Mouse (Mus musculus): ENCODE data around the gene Gtf3c4. TPM values are rescaled to one million over a fixed set of nuclear protein-coding genes. Genes with fewer than 3 reads are reported as not detected.

Gene Gtf3c4
- polyA plus RNA-seq, 1 experiment from 2014 or later, result 31.3 TPM

GRCm38 (mm10) chr2:28860678-28861423 lies 20.7 kb upstream of the Gtf3c4 start:
- Histone ChIP-seq H3K4me2 (ENCODE audit: low read depth, severe bottlenecking) (no peak overlapping the region), H3K9me3 (ENCODE audit: control insufficient read depth, low read length) (no peaks in the 10 kb centered on the region), H3K4me1 (ENCODE audit: control insufficient read depth, insufficient read depth, low read length) (no peaks in the 10 kb centered on the region), H3K36me3 (ENCODE audit: control insufficient read depth, insufficient read depth, low read length) (peaks cover 13% of the 10 kb centered on the region; the same call in 1 of the 2 replicates), H3K27me3 (ENCODE audit: control insufficient read depth, insufficient read depth, low read length) (no peaks in the 10 kb centered on the region), H3K4me3 (ENCODE audit: low read depth, low read length) (no peak overlapping the region), H3K9ac (ENCODE audit: low read length) (no peak overlapping the region), H3K27ac (replicated peaks; ENCODE audit: low read depth, low read length) (no peak overlapping the region)
- DNase-seq (ENCODE audit: low spot score), result no peak
- WGBS, result 94% methylated on average over 8 of the region's 8 CpGs
- no peak for ATAC-seq (ENCODE audit: insufficient number of reproducible peaks, low FRiP score, low TSS enrichment, low read depth)

- WGBS, result 93% methylated on average over 4 of the region's 4 CpGs
Observed at GRCm38 (mm10) chr2:28859303-28859702, 19.1 kb upstream of the Gtf3c4 start.

DNA sequence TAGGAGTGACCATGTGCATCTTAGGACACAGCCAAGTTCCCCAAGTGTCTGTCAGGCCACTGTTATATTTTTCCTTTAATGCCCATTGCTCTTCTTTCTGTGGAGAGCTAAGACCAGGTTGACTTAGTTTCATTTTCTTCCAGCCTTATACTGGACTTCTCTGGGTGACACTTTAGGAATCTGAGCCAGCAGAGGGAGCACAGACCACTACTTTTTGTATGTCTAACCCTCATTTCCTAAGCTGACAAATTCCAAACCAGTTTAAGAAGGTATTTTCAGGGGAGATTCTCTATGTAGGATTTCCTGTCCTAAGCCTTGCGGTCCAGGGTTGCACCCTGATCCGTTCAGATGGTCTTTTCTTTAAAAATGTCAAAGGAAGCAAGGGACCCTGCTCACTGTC lies 15.6 kb upstream of the Gtf3c4 start:
- DNase-seq (ENCODE audit: low spot score), result no peak
- WGBS, result 90% methylated on average over 2 of the region's 2 CpGs
- Histone ChIP-seq H3K9me3 (ENCODE audit: control insufficient read depth, low read length) (no peaks in the 10 kb centered on the region), H3K4me3 (ENCODE audit: low read depth, low read length) (no peak overlapping the region), H3K36me3 (ENCODE audit: control insufficient read depth, insufficient read depth, low read length) (peaks cover 12% of the 10 kb centered on the region; the same call in 1 of the 2 replicates), H3K27me3 (ENCODE audit: control insufficient read depth, insufficient read depth, low read length) (no peaks in the 10 kb centered on the region), H3K27ac (replicated peaks; ENCODE audit: low read depth, low read length) (no peak overlapping the region), H3K4me2 (ENCODE audit: low read depth, severe bottlenecking) (no peak overlapping the region), H3K4me1 (ENCODE audit: control insufficient read depth, insufficient read depth, low read length) (no peaks in the 10 kb centered on the region), H3K9ac (ENCODE audit: low read length) (no peak overlapping the region)
- no peak for ATAC-seq (ENCODE audit: insufficient number of reproducible peaks, low FRiP score, low TSS enrichment, low read depth)

More at GRCm38 (mm10) chr2:28859303-28859702, 19.1 kb upstream of the Gtf3c4 start:
- peaks cover 14% of the 10 kb centered on the region; the same call in 1 of the 2 replicates for H3K36me3 ChIP-seq (ENCODE audit: control insufficient read depth, insufficient read depth, low read length)
- no peak for ATAC-seq (ENCODE audit: insufficient number of reproducible peaks, low FRiP score, low TSS enrichment, low read depth)
- no peaks in the 10 kb centered on the region for H3K9me3 ChIP-seq (ENCODE audit: control insufficient read depth, low read length)
- H3K4me3 ChIP-seq (ENCODE audit: low read depth, low read length), result no peak overlapping the region
- H3K4me2 ChIP-seq (ENCODE audit: low read depth, severe bottlenecking), result no peak overlapping the region
- no peaks in the 10 kb centered on the region for H3K27me3 ChIP-seq (ENCODE audit: control insufficient read depth, insufficient read depth, low read length)
- no peak overlapping the region for H3K27ac ChIP-seq (replicated peaks; ENCODE audit: low read depth, low read length)
- no peak for DNase-seq (ENCODE audit: low spot score)
- H3K4me1 ChIP-seq (ENCODE audit: control insufficient read depth, insufficient read depth, low read length), result no peaks in the 10 kb centered on the region
- H3K9ac ChIP-seq (ENCODE audit: low read length), result no peak overlapping the region

DNA sequence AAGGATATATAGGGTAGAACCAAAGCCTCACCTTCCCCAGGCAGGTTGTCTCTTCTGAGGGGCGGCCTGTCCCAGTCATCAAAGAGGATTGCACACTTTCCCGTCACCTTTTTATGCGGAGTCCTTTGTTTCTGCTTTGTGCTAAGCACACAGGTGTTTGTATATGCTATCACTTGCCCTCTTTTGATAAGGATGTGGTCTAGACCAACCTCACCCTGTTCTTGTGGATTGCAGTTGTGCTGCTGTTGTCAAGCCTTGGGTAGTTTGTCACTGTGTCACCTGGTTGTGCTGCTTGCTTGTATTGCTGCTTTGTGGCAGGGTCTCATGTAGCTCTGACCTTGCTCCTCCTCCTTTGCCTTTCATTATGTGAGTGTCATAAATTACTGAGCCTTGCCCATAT lies 12.4 kb upstream of the Gtf3c4 start:
- Histone ChIP-seq H3K4me1 (ENCODE audit: control insufficient read depth, insufficient read depth, low read length) (no peaks in the 10 kb centered on the region), H3K9ac (ENCODE audit: low read length) (no peak overlapping the region), H3K9me3 (ENCODE audit: control insufficient read depth, low read length) (no peaks in the 10 kb centered on the region), H3K36me3 (ENCODE audit: control insufficient read depth, insufficient read depth, low read length) (peaks cover 9% of the 10 kb centered on the region; the same call in 1 of the 2 replicates), H3K27ac (replicated peaks; ENCODE audit: low read depth, low read length) (no peak overlapping the region), H3K27me3 (ENCODE audit: control insufficient read depth, insufficient read depth, low read length) (no peaks in the 10 kb centered on the region), H3K4me2 (ENCODE audit: low read depth, severe bottlenecking) (no peak overlapping the region), H3K4me3 (ENCODE audit: low read depth, low read length) (no peak overlapping the region)
- no peak for ATAC-seq (ENCODE audit: insufficient number of reproducible peaks, low FRiP score, low TSS enrichment, low read depth)
- WGBS, result 93% methylated on average over 3 of the region's 3 CpGs
- DNase-seq (ENCODE audit: low spot score), result no peak

DNA sequence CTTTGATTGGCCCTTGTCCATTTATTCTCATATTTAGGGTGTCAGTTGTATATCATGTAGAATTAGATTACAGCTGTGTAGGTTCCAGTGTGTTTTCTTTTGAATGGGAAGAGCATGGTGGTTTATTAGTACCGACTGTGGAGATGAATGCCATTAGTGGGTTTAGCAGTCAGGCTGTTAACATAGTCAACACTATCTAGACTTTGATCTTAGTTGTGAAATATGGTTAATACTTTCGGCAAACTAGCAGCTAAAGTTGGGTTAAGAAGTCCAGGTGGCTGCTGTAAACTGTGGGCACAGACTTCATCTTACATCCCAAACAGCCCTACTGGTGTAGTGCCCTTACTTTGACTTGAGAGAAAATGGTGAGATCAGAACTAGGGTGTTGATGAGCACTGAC lies 8.7 kb upstream of the Gtf3c4 start:
- Histone ChIP-seq H3K27me3 (ENCODE audit: control insufficient read depth, insufficient read depth, low read length) (no peaks in the 10 kb centered on the region), H3K9me3 (ENCODE audit: control insufficient read depth, low read length) (no peaks in the 10 kb centered on the region), H3K4me1 (ENCODE audit: control insufficient read depth, insufficient read depth, low read length) (no peaks in the 10 kb centered on the region), H3K4me2 (ENCODE audit: low read depth, severe bottlenecking) (no peak overlapping the region), H3K9ac (ENCODE audit: low read length) (no peak overlapping the region), H3K27ac (replicated peaks; ENCODE audit: low read depth, low read length) (no peak overlapping the region), H3K4me3 (ENCODE audit: low read depth, low read length) (no peak overlapping the region), H3K36me3 (ENCODE audit: control insufficient read depth, insufficient read depth, low read length) (peaks cover 8% of the 10 kb centered on the region; the same call in 1 of the 2 replicates)
- DNase-seq (ENCODE audit: low spot score) (no peak), ATAC-seq (ENCODE audit: insufficient number of reproducible peaks, low FRiP score, low TSS enrichment, low read depth) (no peak)
- 80% methylated on average over 2 of the region's 2 CpGs for WGBS

- Histone ChIP-seq H3K27me3 (ENCODE audit: control insufficient read depth, insufficient read depth, low read length) (no peaks in the 10 kb centered on the region), H3K9me3 (ENCODE audit: control insufficient read depth, low read length) (no peaks in the 10 kb centered on the region), H3K27ac (replicated peaks; ENCODE audit: low read depth, low read length) (no peak overlapping the region), H3K4me3 (ENCODE audit: low read depth, low read length) (no peak overlapping the region), H3K36me3 (ENCODE audit: control insufficient read depth, insufficient read depth, low read length) (peaks cover 2% of the 10 kb centered on the region; the same call in 1 of the 2 replicates), H3K4me2 (ENCODE audit: low read depth, severe bottlenecking) (no peak overlapping the region), H3K4me1 (ENCODE audit: control insufficient read depth, insufficient read depth, low read length) (peaks cover 10% of the 10 kb centered on the region), H3K9ac (ENCODE audit: low read length) (no peak overlapping the region)
- no peak for DNase-seq (ENCODE audit: low spot score)
- ATAC-seq (ENCODE audit: insufficient number of reproducible peaks, low FRiP score, low TSS enrichment, low read depth), result no peak
- WGBS, result 68% methylated on average over 3 of the region's 3 CpGs
Observed at GRCm38 (mm10) chr2:28842042-28842441, 1.9 kb upstream of the Gtf3c4 start.

- Histone ChIP-seq H3K4me1 (ENCODE audit: control insufficient read depth, insufficient read depth, low read length) (peaks cover 10% of the 10 kb centered on the region), H3K4me3 (ENCODE audit: low read depth, low read length) (peak overlapping the region; percentile 99), H3K36me3 (ENCODE audit: control insufficient read depth, insufficient read depth, low read length) (no peaks in the 10 kb centered on the region; the same call in 1 of the 2 replicates), H3K4me2 (ENCODE audit: low read depth, severe bottlenecking) (peak overlapping the region; percentile 85), H3K27me3 (ENCODE audit: control insufficient read depth, insufficient read depth, low read length) (no peaks in the 10 kb centered on the region), H3K9ac (ENCODE audit: low read length) (peak overlapping the region; percentile 91), H3K27ac (replicated peaks; ENCODE audit: low read depth, low read length) (peak overlapping the region; percentile 81; the same call in 1 of the 2 replicates), H3K9me3 (ENCODE audit: control insufficient read depth, low read length) (no peaks in the 10 kb centered on the region)
- WGBS, result under 1% methylated on average over 42 of the region's 53 CpGs
- peak; percentile 33 for DNase-seq (ENCODE audit: low spot score)
- peak; percentile 35; the same call in 1 of the 2 replicates for ATAC-seq (ENCODE audit: insufficient number of reproducible peaks, low FRiP score, low TSS enrichment, low read depth)
Observed at GRCm38 (mm10) chr2:28839501-28840221, 499 bp downstream of the Gtf3c4 start.

GRCm38 (mm10) chr2:28836181-28836940 lies 3.8 kb downstream of the Gtf3c4 start:
- Histone ChIP-seq H3K4me2 (ENCODE audit: low read depth, severe bottlenecking) (no peak overlapping the region), H3K4me3 (ENCODE audit: low read depth, low read length) (no peak overlapping the region), H3K36me3 (ENCODE audit: control insufficient read depth, insufficient read depth, low read length) (peaks cover 10% of the 10 kb centered on the region; the same call in 1 of the 2 replicates), H3K27me3 (ENCODE audit: control insufficient read depth, insufficient read depth, low read length) (no peaks in the 10 kb centered on the region), H3K4me1 (ENCODE audit: control insufficient read depth, insufficient read depth, low read length) (peaks cover 6% of the 10 kb centered on the region), H3K9ac (ENCODE audit: low read length) (no peak overlapping the region), H3K9me3 (ENCODE audit: control insufficient read depth, low read length) (no peaks in the 10 kb centered on the region), H3K27ac (replicated peaks; ENCODE audit: low read depth, low read length) (no peak overlapping the region)
- DNase-seq (ENCODE audit: low spot score), result no peak
- ATAC-seq (ENCODE audit: insufficient number of reproducible peaks, low FRiP score, low TSS enrichment, low read depth), result no peak
- WGBS, result 87% methylated on average over 3 of the region's 3 CpGs

All from limb, embryonic 11.5 days (tissue).